Mouse (Mus musculus) lung, postnatal 25 days (tissue): Measurements from ENCODE around the gene Glod4.
"Not testable (repeated sequence)": the region's sequence is repeated elsewhere in the genome, so short reads cannot be mapped to it uniquely, and the experiment has no call there.

Source experiments
- DNase-seq: peaks from one replicate; pipeline ENCODE4 v3.0.0; 2022; ENCODE audit warnings: low spot score

Gene Glod4

GRCm38 (mm10) chr11:76257386-76257785, 13.9 kb upstream of the Glod4 start:
- DNase-seq: no peak

DNA sequence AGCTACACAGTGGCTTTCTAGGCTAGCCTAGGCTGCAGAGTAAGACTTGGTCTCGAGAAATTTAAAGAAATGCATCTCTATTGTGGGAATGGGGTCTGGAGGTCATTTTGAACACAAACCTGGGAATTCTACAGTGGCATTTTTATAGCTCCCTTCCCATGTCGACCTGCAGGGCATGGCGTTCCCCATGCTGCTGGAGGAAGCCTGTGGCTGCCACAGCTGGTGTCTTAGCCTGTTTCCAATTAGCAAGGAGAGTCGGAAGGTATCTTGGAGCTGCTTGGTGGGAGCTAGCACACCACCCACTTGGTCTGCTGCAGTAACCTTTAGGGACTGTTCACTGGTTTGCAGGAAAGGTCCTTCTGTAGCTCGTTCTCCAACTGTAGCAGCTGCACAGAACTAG, 12.6 kb upstream of the Glod4 start:
- DNase-seq: no peak

- peak; percentile 24 for DNase-seq
These were observed 12.0 kb upstream of the Glod4 start for GRCm38 (mm10) chr11:76255431-76256001.

- no peak for DNase-seq
These were observed 10.4 kb upstream of the Glod4 start for GRCm38 (mm10) chr11:76253918-76254264.

DNA sequence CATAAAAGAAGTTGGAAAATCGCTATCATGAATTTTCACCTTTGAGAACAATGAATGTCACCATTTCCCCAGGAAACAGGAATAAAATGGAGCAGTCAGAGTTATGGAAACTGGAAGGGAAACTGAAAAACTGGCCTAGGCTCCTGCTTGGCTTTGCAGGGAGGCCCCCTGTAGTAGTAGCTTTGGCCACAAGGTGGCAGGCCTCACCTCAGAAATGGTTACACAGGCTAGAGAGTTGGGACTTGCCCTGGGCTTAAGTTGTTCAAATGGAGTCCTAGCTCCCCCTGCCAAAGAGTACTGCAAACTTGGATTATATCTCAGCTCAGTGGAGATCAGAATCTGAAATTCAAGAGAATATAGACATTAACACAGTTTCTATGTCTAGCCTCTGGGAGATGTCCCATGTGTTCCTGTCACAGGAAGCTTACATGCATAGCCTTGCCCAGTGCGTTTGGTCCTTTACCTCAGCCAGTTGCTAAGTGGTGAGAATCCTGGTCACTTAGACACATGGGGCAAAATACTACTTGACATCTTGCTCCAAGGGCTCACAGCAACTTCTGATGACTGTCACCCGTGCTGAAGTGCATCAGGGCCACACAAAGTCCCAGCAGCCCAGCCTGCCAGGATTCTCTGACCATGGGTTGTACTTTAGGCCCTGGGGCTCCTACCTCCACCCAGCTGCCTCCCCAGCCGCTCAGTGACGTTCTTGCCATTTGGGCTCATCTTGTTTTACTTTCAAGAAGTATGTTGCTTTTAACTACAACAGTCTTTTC, 9.8 kb upstream of the Glod4 start:
- peak; percentile 86 for DNase-seq

DNA sequence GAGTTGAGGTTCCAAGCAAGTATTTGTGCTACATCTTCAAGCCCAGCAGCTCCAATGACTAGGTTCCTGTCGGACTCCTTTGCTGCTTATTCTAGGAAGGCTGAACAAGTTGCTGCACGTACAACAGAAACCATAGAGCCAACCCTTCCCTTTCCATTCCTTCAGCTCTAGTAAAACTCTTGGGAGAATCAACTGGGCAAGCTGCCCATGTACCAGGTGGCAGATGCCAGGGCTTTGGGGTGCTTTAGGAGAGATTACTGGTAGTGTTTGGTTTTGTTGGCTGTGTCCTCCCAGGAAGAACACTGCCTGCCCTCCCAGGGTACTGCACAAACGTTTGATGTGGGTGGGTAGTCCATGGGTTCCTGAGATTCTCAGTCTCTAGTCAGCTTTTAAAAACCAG, 8.5 kb upstream of the Glod4 start:
- DNase-seq: no peak

- no peak for DNase-seq
These were observed 3.7 kb upstream of the Glod4 start for GRCm38 (mm10) chr11:76247239-76247638.

DNA sequence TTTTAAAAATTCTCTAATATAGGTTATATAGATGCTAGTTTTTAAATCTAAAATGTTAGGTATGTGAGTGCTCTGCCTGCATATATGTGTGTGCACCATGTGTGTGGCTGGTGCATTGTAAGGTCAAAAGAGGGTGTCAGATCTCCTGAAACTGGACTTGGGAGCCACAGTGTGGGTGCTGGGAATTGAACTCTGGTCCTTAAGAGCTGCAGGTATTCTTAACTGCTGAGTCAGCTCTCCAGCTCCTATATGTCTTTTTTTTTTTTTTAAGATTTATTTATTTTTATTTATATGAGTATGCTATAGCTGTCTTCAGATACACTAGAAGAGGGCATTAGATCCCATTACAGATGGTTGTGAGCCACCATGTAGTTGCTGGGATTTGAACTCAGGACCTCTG, 2.9 kb upstream of the Glod4 start:
- no peak for DNase-seq

DNA sequence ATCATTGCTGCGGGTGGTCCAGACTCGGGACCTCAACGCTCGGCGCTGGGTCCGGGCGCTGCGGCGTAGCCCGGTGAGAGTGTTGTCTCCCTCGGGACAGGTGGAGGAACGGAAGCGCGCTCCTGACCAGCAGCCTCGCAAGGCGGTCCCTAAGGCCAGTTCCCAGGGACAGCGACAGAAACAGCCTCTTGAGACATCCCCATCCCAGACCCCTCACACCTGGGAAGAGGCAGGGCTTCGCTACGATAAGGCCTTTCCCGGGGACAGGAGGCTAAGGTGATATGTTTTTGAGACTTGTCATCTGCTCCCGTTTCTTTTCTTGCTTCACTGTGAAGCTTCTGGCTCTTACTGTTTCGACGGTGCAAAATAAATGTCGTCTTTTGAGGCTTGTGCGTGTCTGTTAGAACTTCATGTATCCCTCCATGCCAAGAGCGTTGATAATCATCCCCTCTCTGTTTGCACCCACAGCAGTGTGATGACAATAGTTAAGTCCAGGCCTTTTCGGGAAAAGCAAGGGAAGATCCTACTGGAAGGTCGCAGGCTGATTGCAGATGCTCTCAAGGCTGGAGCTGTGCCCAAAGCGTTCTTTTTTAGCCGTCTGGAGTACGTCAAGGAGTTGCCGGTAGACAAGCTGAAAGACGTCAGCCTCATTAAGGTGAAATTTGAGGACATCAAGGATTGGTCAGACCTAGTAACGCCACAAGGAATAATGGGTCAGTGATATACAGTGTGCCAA, 454 bp upstream of the Glod4 start:
- no peak for DNase-seq

- no peak for DNase-seq
These were observed 3.8 kb downstream of the Glod4 start for GRCm38 (mm10) chr11:76239750-76240149.

DNA sequence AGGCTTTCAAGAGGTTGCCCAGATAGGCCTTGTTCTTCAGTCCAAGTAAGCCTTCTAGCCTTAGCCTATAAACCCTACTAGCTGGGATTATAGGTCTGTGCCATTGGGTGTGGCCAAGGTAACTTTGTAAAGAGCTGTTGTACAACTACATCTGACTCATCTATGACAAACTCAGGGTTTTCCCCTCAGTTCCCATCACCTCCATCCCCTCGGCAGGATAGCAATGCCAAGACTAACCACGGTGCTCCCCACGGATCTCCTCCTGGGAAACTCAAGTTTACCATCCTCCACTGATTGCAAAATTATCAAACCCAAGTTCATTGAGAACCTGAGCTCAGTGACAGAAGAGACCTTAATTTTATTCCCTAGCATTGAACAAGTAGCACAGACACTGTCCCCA, 7.4 kb downstream of the Glod4 start:
- no peak for DNase-seq

DNA sequence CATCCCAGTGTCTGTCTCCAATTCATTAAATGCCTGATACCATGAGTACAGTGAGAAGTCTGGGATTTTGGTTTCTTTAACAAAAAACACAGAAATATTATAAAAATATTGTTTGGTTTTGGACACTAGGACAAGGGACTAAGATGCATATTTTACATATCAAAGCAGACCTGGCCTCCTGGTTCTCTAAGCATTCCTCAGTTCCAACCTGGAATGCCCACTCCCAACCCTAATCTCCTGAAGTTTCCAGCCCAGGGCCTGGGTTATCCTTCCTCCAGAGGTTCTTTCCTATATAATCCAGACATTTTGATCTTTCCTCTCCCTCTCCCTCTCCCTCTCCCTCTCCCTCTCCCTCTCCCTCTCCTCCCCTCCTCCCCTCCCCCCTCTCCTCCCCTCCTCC, 18.5 kb downstream of the Glod4 start:
- DNase-seq: no peak

- no peak for DNase-seq
These were observed 18.9 kb downstream of the Glod4 start for GRCm38 (mm10) chr11:76224631-76225030.

DNA sequence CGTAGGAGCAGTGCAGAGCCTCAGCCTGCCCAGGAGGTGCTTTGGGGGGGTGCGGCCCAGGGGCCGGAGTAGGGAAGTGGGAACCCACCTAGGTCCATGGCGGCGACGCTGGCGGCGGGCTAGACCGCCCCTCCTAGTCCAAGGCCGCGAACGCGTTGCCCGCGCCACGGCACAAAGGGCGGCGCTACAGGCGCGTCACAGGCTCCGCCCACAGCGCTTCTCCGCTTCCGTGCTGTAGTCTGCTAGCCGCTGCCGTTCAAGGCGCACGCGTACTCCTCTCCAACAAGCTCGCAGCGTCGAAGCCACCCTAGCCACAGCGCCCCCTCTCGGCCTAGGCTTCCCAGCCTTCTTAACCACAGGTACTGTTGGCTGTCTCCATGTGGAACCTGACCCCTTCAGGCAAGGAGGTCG, 26.1 kb downstream of the Glod4 start, which contains the start of the genes Dbil5 and Gemin4:
Dbil5 (plus strand) TSS at position 219 of the 411 bp plus-strand sequence.
Gemin4 (minus strand) TSS at position 275 of the 411 bp plus-strand sequence.
- DNase-seq: peak; percentile 98

- DNase-seq: peak; percentile 88
These were observed 26.7 kb downstream of the Glod4 start for GRCm38 (mm10) chr11:76216681-76217389.

DNA sequence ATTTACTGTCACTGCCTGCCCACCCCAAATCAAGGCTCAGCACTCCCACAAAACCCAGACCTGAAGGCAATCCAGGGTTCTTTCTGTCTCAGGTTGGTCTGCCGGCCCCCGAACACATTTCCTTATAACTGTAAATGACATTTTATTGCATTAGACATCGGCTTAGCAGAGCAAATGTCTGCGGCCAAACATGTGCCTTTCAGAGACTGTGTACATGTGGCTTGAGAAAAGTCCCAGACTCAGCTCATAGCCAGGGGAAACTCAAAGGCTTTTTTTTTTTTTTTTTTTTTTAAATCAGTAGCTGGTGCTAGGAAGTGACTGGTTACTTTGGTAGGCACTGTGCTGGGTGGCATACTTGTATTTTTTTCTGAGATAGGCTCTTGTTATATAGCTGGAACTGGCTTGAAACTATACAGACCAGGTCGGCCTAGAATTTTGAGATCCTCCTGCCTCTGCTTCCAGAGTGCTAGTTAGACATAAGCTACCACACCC, 27.4 kb downstream of the Glod4 start:
- no peak for DNase-seq

- DNase-seq: peak; percentile 48
These were observed 28.5 kb downstream of the Glod4 start for GRCm38 (mm10) chr11:76215011-76215410.

DNA sequence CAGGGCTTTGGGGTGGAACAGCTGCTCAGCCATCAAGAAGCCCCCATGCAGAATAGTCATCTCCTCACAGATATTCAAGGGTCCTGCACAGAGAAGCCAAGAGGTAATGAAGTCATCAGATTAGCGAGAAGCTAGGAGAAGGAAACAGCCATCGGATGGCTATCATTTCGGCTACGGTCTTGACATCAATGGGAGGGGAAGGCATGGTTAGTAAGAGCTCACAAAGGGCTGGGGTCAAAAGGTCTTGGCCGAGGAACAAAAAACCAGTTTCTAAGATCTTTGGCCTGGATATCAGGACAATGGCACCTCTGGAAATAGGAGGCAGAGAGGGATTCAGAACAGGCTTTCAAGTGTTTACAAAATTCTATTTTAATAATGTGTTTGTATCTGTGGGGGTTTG, 29.7 kb downstream of the Glod4 start:
- DNase-seq: no peak

GRCm38 (mm10) chr11:76211595-76211994, 31.9 kb downstream of the Glod4 start:
- DNase-seq: not testable (repeated sequence)

GRCm38 (mm10) chr11:76210228-76210985, 33.1 kb downstream of the Glod4 start:
- DNase-seq: peak; percentile 38

DNA sequence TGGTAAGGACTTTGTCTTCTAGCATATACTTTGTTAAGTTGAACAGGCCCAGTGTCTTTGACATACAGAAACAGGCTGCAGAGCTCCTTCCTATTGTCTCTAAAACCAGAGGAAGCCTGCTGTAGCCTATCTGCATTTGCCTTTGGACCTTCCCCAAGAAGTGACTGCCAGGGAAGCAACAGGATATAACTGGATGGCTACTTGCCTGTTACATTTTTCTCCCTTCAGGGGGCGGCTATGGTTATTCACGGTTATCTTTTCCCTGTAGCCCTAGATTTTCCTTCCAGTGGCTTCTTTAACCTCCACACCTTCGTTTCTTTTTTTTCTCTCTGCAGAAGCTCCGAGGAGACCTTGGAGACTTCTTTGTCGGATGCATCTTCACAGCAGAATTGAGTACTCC, 36.7 kb downstream of the Glod4 start:
- DNase-seq: no peak
